Mouse (Mus musculus) cerebellum, adult 9-11 months (tissue): ENCODE measurements around the gene Mctp2.
A peak's percentile ranks its signal among the peaks of the same experiment; 100 is the strongest.
"Not testable (repeated sequence)": the region's sequence is repeated elsewhere in the genome, so short reads cannot be mapped to it uniquely, and the experiment has no call there.

ENCODE experiments used
- DNase-seq: peaks from one replicate; pipeline ENCODE4 v3.0.0; 2022

Gene Mctp2

GRCm38 (mm10) chr7:72269994-72270393, 36.4 kb downstream of the Mctp2 start:
- DNase-seq: no peak

GRCm38 (mm10) chr7:72260766-72261655, 45.4 kb downstream of the Mctp2 start:
- no peak for DNase-seq

- peak; percentile 6 for DNase-seq
Measured at GRCm38 (mm10) chr7:72259045-72259444, 47.4 kb downstream of the Mctp2 start.

GRCm38 (mm10) chr7:72250326-72250725, 56.1 kb downstream of the Mctp2 start:
- not testable (repeated sequence) for DNase-seq

- no peak for DNase-seq
Measured at GRCm38 (mm10) chr7:72241269-72241668, 65.1 kb downstream of the Mctp2 start.

- no peak for DNase-seq
Measured at GRCm38 (mm10) chr7:72239782-72240493, 66.5 kb downstream of the Mctp2 start.

- DNase-seq: peak; percentile 12
Measured at GRCm38 (mm10) chr7:72238575-72238974, 67.8 kb downstream of the Mctp2 start.

- no peak for DNase-seq
Measured at GRCm38 (mm10) chr7:72234433-72234998, 71.9 kb downstream of the Mctp2 start.

- no peak for DNase-seq
Measured at GRCm38 (mm10) chr7:72231182-72231877, 75.1 kb downstream of the Mctp2 start.

- no peak for DNase-seq
Measured at GRCm38 (mm10) chr7:72229925-72230324, 76.5 kb downstream of the Mctp2 start.

GRCm38 (mm10) chr7:72223558-72223957, 82.8 kb downstream of the Mctp2 start:
- no peak for DNase-seq

- no peak for DNase-seq
Measured at GRCm38 (mm10) chr7:72222532-72222931, 83.9 kb downstream of the Mctp2 start.

GRCm38 (mm10) chr7:72218048-72218447, 88.4 kb downstream of the Mctp2 start:
- no peak for DNase-seq

- DNase-seq: no peak
Measured at GRCm38 (mm10) chr7:72215563-72216215, 90.7 kb downstream of the Mctp2 start.

- no peak for DNase-seq
Measured at GRCm38 (mm10) chr7:72210201-72210600, 96.2 kb downstream of the Mctp2 start.

- no peak for DNase-seq
Measured at GRCm38 (mm10) chr7:72209296-72209695, 97.1 kb downstream of the Mctp2 start.

GRCm38 (mm10) chr7:72206841-72207240, 99.6 kb downstream of the Mctp2 start:
- no peak for DNase-seq

- DNase-seq: no peak
Measured at GRCm38 (mm10) chr7:72195709-72196108, 110.7 kb downstream of the Mctp2 start.

GRCm38 (mm10) chr7:72193304-72193703, 113.1 kb downstream of the Mctp2 start:
- DNase-seq: no peak

- no peak for DNase-seq
Measured at GRCm38 (mm10) chr7:72181651-72182050, 124.8 kb downstream of the Mctp2 start.

- no peak for DNase-seq
Measured at GRCm38 (mm10) chr7:72169320-72169719, 137.1 kb downstream of the Mctp2 start.
